Mouse (Mus musculus) monocyte, adult 59 days (primary cell): ENCODE data around the gene Rnf5. TPM values are rescaled to one million over a fixed set of nuclear protein-coding genes. Genes with fewer than 3 reads are reported as not detected.

Experiments used
- total RNA-seq, 2 experiments: library from RNA; stranded (reverse); gene quantifications; one replicate each; pipeline ENCODE4 v1.2.4; 2023

Rnf5 gene
- 10 to 100 TPM; 41.0 to 43.3 TPM for total RNA-seq

GRCm38 (mm10) chr17:34603375-34604060 is at the start of gene Rnf5:
Gene Rnf5, minus strand, starts transcription at chr17:34603690.

GRCm38 (mm10) chr17:34646906-34647787 is 43.7 kb upstream of the Rnf5 start, which contains the start of gene Atf6b:
Gene Atf6b, plus strand, starts transcription at chr17:34647146.

DNA sequence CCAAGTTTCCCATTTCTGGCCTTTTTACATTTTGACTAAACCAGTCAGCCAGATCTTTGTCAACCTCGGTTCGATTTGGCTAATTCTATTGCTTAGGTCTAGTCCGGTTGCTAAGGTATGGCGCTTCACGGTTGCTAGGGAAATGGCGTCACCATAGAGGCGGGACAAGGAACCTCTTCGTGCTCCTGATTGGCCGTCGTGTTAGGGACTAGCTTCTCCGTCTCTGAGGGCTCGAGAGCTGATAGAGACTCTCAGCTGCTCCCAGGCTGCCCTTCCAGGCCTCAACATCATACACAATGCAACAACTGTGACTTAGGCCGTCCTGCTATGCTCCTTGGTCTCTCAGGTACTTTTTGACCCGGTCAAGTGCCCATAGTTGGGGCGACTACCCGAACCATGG is 41.1 kb upstream of the Rnf5 start, which contains the start of gene Fkbpl:
TSS of gene Fkbpl (plus strand) at position 157 of the 400 bp plus-strand sequence.

DNA sequence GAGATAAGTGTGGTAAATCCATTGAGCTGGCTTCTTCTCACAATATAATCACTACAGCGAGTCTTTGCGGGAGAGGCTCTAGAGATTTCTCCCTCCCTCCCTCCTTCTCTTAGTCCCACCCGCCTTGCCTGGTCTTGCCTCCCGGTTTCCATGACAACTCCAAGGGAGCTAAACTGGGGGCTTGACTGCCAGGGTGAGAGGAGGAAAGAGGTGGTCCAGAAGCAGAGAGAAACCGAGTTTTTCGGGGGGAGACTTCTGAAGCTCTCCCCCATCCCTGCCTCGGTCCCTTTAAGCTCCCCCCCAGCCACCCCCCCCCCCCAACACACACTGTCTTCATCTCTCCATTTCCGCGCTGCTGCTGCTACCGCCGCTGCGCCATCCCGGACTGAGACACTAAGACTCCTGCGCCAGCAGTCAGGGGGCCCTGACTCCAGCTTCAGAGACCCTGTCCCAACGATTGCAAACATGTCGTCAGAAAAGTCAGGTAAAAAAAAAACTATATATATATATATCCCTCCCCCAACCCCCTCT is 25.8 kb upstream of the Rnf5 start, which contains the start of gene Prrt1:
TSS of gene Prrt1 (plus strand) at position 313 of the 531 bp plus-strand sequence.

DNA sequence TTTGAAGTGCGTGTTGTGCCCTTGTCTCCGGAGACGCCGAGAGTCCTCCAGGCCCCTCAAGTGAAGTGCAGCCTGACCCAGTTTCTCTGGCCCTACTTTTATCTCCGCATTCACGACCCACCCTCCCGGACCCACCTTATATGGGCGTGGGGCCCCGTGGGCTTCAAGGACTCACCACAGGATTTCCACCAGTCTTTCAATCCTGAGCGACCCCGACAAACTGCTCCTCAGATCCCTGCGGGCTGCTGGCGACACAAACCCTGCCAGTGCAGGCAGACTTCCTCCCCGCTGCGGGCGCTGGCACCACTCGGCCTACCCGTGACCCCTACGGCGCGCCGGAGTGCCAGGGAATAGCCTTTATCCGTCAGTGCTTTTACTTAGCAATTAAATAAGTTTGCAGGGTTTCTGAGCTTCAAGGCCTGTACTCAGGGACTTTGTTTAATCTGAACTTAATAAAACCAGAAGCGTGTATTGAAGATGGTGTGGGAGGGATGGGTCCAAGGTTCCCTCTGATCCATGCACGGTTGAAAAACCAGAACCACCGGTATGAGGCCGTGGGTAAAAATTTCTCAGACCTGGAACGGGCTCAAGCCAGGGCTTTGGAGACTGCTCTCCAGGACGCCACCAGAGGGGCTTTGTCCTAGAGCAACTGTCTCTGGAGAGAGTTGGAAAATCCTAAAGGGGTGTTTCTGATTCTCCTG is 24.6 kb upstream of the Rnf5 start, which contains the start of gene Ppt2:
TSS of gene Ppt2 (minus strand) at position 568 of the 701 bp plus-strand sequence.

DNA sequence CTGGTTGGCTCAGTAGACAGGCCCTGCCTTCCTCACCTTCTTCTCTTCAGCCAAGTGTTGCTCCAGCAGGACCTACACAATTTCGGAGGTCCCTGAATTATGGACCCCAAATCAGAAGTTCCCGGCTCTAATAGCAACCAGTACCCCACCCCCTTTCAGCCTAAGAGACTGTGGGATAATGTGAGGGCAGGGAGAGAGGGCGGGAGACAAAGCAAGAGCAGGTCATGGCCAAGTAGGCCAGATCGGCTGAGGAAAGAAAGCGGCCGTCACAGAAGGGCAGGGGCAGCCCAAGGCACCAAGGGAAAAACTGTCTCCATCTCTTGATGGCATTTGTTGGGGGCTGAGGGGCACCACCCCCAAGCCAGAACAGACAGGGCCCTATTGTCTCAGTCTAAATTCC is 12.4 kb upstream of the Rnf5 start, which contains the start of gene Egfl8:
TSS of gene Egfl8 (minus strand) at position 101 of the 400 bp plus-strand sequence.

DNA sequence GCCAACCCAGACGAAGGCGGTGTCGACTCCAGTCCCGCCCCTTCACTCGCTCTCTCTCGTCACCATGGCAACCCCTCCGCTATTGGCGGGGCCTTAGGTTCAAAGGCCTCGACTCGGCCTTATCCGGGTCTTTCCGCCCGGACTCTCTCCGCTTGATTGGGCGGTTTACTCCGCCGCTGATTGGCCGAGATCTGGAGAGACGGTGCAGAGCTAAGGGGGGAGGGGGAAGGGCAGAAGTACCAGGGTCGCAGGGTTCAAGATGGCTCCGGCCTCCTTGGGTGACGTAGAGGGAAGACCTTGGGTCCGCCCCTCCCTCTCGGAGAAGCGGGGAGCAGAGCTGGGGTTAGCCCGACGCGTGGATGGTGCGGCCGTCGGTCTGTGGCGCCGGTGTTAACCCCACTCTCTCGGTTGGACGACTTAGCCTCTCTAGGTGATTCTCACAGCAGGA is 595 bp upstream of the Rnf5 start, which contains the start of gene Agpat1:
TSS of gene Agpat1 (plus strand) at position 202 of the 448 bp plus-strand sequence.

DNA sequence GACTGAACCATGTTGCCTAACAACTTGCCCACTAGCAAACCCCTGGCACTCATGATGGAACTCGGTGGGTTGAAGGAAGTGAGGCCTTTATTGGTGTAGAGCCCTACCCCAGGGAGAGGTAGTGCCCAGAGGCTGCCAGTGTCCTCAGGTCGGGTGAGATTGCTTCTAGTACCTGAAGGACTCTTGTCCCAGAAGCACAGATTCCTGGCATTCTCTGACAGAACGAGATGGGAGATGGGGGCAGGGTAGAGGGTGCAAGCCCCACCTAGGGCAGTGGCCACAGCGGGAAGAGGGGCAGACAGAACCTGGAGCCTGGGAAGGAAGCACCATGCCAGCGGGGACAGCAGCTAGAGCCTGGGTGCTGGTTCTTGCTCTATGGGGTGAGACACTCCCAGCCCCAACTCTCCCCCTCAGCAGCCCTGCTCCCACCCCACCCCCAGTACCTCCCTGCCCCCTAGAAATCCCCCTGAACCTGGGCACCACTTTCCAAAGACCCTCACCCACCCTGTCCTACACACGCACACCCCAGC is 5.9 kb downstream of the Rnf5 start, which contains the start of gene Ager:
TSS of gene Ager (plus strand) at position 297 of the 530 bp plus-strand sequence.

GRCm38 (mm10) chr17:34591029-34591993 is 12.2 kb downstream of the Rnf5 start, which contains the start of gene Pbx2:
Gene Pbx2, plus strand, starts transcription at chr17:34591266.

DNA sequence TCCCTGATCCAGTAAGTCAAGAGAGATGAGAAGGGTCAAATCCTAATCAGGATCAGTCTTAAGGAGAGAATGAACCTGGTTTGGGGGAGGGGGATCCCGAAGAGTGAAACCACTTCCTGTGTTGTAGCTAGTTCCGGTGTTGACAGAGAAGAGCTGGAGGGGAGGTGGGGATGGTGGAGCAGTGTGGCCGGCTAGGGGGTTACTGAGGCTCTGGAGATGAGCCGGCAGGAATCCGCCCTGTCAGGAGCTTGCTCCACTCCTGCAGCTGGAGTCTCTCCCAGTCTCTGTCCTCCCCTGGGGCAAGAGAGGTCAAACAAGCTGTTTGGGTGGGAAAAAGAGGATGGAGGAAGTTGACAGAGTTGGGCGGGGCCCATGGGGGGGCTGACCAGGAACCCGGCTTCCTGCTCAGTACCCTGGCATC is 13.8 kb downstream of the Rnf5 start, which contains the start of gene Gpsm3:
TSS of gene Gpsm3 (plus strand) at position 126 of the 421 bp plus-strand sequence.

GRCm38 (mm10) chr17:34564003-34564421 is 39.5 kb downstream of the Rnf5 start, which contains the start of gene Notch4:
Gene Notch4, plus strand, starts transcription at chr17:34564268.

Other genes starting within 250 kb of the Rnf5 start
- 1 to 10 TPM; 3.3 to 3.8 TPM for gene Btnl2, start 248.9 kb downstream of the Rnf5 start, total RNA-seq
- gene Btnl1, start 226.6 kb downstream of the Rnf5 start, total RNA-seq: under 1 TPM; 0.45 to 0.58 TPM
- gene BC051142, start 204.9 kb downstream of the Rnf5 start, total RNA-seq: 1 to 10 TPM in 1 of 2 experiments, not detected in 1; 1.3 TPM
- 1 to 10 TPM; 2.7 to 3.6 TPM for gene Btnl4, start 126.4 kb downstream of the Rnf5 start, total RNA-seq
- 1 to 10 TPM; 2.4 to 2.8 TPM for gene Btnl6, start 86.3 kb downstream of the Rnf5 start, total RNA-seq
- gene Notch4, start 39.4 kb downstream of the Rnf5 start, total RNA-seq: 1 to 10 TPM; 1.2 to 1.4 TPM
- gene Gpsm3, start 13.9 kb downstream of the Rnf5 start, total RNA-seq: 100 to 1,000 TPM; 180 to 199 TPM
- 10 to 100 TPM; 54.3 to 59.8 TPM for gene Pbx2, start 12.4 kb downstream of the Rnf5 start, total RNA-seq
- 1 to 10 TPM; 3.5 to 4.1 TPM for gene Ager, start 5.8 kb downstream of the Rnf5 start, total RNA-seq
- gene Agpat1, start 572 bp upstream of the Rnf5 start, total RNA-seq: 10 to 100 TPM; 53.8 to 60.2 TPM
- gene Egfl8, start 12.3 kb upstream of the Rnf5 start, total RNA-seq: 1 to 10 TPM; 8.9 to 9.4 TPM
- gene Ppt2, start 24.8 kb upstream of the Rnf5 start, total RNA-seq: 100 to 1,000 TPM; 117 to 128 TPM
- 1 to 10 TPM in 1 of 2 experiments, under 1 TPM in 1; 0.79 to 1.2 TPM for gene Prrt1, start 25.8 kb upstream of the Rnf5 start, total RNA-seq
- gene Fkbpl, start 41.1 kb upstream of the Rnf5 start, total RNA-seq: 1 to 10 TPM; 7.5 to 9.4 TPM
- gene Atf6b, start 43.5 kb upstream of the Rnf5 start, total RNA-seq: 100 to 1,000 TPM in 1 of 2 experiments, 10 to 100 TPM in 1; 99.5 to 108 TPM
- under 1 TPM; 0.24 to 0.37 TPM for gene Tnxb, start 66.8 kb upstream of the Rnf5 start, total RNA-seq
- gene C4b, start 140.2 kb upstream of the Rnf5 start, total RNA-seq: 10 to 100 TPM in 1 of 2 experiments, 1 to 10 TPM in 1; 5.0 to 25.9 TPM
- not detected for gene Cyp21a1, start 200.9 kb upstream of the Rnf5 start, total RNA-seq
- 10 to 100 TPM; 64.1 to 71.7 TPM for gene Stk19, start 233.3 kb upstream of the Rnf5 start, total RNA-seq
- 10 to 100 TPM; 48.5 to 48.9 TPM for gene Dxo, start 233.3 kb upstream of the Rnf5 start, total RNA-seq
- gene Skiv2l, start 246.5 kb upstream of the Rnf5 start, total RNA-seq: 10 to 100 TPM; 83.5 to 92.5 TPM
- gene Nelfe, start 246.7 kb upstream of the Rnf5 start, total RNA-seq: 10 to 100 TPM; 21.6 to 31.4 TPM